Mouse (Mus musculus) adrenal gland, adult 2 months (tissue): ENCODE measurements around the gene Olfr904. TPM values are rescaled to one million over a fixed set of nuclear protein-coding genes. Genes with fewer than 3 reads are reported as not detected.
"Not testable (repeated sequence)": the region's sequence is repeated elsewhere in the genome, so short reads cannot be mapped to it uniquely, and the experiment has no call there.

Source experiments
- DNase-seq: peaks from one replicate; pipeline ENCODE4 v3.0.0; 2021
- long read RNA-seq: library from polyadenylated mRNA; stranded (forward); transcript quantifications from one replicate; pipeline ENCODE4 v2.0.0, GENCODE M21; 2021
- polyA plus RNA-seq: library from polyadenylated mRNA; depleted of rRNA; stranded (reverse); fragments of >200 nt; gene quantifications from 2 replicates; pipeline ENCODE4 v1.2.3, GENCODE M21; 2012; rRNA removed
- total RNA-seq, 2 experiments: library from RNA; stranded (reverse); gene quantifications; 2 replicates each; pipeline ENCODE4 v1.2.3; 2021

Olfr904 gene
- total RNA-seq (not detected), polyA plus RNA-seq (not detected in 2 replicates)
- long read RNA-seq, result 0 reads

DNA sequence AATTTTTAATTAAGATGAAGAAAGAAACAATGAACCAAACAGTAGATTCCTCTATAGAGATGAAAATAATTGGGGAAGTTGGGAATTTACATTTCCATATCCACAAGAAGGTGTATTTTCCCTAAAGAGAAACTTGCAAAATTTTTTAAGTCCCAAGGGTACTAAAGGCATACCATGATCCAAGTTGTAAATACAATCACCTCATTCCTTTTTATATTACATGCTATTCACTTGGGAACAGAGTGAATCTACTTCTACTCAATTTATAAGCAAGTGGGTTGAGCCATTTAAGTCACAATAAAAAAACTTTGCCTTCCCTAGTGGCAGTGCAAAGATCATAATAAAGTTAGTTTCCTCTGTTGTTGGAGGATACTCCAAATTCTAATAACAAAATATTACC is at the start of gene Olfr904:
Olfr904 (plus strand) TSS at position 301 of the 400 bp plus-strand sequence.
- no peak for DNase-seq

DNA sequence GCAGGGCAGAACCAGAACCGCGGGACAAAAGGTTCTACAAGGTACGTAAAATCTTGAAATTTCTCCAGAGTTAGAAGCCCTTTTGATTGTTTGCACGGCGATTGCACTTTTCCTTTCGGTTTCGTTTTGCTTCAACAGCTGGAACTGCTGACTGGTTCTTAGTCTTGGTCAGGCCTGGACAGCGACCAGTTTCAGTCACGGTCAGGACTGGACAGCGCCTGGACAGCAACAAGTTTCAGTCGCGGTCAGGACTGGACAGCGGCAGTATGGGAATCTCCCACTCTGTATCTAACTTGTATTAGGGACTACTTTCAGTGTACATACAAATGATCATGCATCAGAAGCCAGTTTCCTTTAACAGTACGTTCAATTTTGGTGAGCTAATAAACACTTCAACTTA is 49.4 kb upstream of the Olfr904 start:
- DNase-seq, result not testable (repeated sequence)

DNA sequence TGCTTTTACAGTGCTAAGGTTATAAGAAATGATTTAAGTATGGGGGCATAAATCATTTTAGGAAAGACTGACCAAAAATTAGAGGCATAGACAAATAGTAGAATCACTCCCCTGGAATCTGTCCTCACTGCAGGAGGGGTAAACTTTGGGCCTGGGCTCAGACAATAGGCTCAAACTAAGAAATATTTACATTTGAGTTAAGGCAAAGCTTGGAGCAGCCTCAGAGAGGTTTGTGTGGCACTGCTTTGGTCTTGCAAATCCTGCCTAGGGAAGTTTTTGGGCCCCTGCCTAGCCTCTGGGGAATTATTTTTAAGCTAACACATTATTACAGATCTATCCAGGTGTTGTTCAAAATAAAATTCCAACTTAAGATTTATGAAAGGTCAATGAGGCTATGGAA is 39.1 kb upstream of the Olfr904 start:
- no peak for DNase-seq

DNA sequence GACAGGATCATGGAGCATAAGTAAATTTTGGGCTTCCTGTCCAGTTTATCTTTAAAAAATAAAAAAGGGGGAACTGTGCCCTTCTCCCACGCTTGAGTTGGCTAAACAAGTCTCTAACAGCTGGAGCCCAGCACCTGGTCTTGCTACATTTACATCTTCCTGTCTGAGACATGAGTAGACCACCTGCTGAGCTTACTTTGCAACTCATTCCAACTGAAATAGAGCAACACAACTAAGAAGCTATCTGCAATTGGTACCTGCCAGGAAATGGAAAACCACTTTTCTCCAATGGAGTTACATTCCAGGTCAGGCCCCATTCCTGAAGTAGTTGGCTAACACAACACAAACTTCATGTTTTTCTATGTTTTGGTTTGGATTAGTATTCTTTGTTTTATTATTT is 35.9 kb upstream of the Olfr904 start:
- DNase-seq, result no peak

DNA sequence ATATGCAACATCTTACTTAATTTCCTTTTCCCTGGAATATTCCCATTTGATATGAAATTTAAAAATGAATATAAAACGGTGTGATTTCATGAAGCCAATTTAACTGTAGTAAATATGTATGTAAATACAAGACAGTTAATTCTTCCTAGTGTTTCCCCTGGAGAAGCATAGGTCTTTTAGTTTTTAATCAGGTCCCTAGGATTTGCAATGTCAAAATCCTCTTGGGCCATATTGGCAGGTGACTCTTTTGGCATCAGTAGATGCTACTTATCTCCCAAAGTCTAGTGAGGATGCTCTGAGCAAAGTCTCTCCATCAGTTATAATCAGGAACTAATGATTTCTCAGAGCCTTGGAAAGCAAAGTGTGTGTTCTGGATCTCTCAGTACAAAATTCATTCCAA is 33.8 kb upstream of the Olfr904 start, which contains the start of gene Olfr901:
Olfr901 (plus strand) TSS at position 301 of the 400 bp plus-strand sequence.
- DNase-seq, result no peak

DNA sequence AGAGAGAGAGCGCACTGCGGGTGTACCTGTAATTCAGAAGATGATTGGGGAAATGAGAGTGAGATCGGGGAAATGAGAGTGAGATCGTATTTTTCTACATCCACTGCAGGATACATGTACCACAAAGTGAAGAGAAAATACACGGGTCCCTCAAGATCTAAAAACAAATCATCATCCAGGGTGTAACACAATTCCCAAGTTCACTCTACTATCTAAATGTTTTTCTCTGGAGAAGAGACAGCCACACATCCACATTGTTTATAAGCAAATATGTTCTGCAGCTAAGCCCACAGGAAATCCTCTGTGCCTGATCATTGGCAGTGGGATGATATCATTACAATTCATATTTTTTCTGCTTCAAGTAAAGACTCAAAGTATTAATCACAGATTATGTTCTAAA is 15.6 kb upstream of the Olfr904 start, which contains the start of gene Olfr902:
Olfr902 (plus strand) TSS at position 301 of the 400 bp plus-strand sequence.
- DNase-seq, result no peak

DNA sequence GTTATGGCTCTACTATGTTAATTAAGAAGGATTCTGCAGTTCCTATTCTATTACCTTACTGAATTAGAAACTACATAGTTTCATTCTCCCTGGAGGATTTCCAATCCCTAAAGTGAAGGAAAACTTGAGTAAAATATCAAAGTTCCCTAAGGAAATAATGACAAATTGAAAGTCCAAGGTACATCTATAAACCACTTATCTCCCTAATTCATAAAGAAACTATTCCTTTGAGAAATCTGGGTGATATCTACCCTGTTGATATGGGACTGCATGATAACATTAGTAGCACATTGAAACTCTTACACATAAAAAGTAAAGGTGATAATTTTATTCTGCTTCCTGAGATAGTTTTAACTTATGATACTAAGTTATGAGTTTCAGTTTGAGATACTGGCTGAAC is 7.9 kb downstream of the Olfr904 start, which contains the start of gene Olfr905:
Olfr905 (plus strand) TSS at position 301 of the 400 bp plus-strand sequence.
- DNase-seq, result no peak

DNA sequence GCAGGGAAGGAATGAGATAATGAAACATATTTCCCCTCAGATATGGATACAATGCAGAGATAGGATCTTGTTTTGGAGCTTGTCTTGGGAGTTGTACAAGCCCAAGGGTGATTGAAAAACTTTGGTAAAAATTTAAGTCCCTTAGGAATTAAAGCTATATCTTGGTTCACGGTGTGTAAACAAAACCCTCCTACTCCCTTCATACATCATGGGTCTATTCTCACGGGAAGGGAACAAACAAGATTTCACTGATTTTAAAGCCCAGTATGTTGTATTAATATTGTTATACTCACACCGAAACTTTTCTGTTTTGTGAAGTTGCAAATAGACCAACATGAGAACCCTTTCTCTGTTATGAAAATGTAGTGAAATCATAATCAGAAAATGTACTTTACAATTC is 23.8 kb downstream of the Olfr904 start, which contains the start of gene Olfr906:
Olfr906 (plus strand) TSS at position 301 of the 400 bp plus-strand sequence.
- no peak for DNase-seq

DNA sequence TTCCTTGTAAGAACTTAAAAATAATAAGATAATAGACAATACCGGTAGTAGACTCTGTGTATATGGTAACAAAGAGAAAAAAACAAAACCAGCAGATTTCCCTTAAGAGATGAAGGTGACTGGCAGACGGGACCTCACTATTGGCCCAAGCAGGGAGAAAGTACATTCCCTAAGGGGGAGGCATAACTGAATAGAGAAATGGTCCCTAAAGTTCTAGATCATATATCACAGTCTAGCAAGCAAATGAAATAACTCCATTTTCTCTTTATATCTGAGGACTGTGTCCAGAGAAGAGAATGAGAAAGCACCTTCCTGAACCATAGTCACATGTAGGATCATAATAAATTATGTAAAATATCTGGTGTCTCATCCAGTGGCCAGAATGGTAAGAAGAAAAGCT is 32.6 kb downstream of the Olfr904 start, which contains the start of gene Olfr907:
Olfr907 (plus strand) TSS at position 301 of the 400 bp plus-strand sequence.
- DNase-seq, result no peak

DNA sequence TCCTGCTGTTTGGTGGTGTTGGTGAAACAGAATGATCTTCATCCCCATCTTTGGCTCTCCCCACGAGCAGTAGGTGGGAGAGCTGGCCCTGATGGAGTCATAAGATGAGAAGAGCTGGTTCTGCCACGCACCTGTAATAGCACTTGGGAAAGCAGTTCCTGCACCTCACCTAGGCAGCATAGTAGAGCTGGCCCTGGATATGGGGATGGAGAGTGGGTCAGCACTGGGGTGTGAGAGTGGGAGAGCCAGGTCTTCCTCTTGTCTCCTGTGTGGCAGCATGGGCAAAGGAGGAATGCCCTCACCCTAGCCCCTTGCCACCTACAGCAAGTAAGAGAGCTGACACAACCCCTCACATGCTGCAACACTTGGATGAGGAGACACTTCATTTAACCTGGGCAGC is 49.4 kb downstream of the Olfr904 start:
- DNase-seq, result no peak

Other genes with a start within 250 kb of the Olfr904 start
- gene Olfr894, start 245.1 kb upstream of the Olfr904 start, total RNA-seq, result not detected
- gene Olfr894, start 245.1 kb upstream of the Olfr904 start, polyA plus RNA-seq, result not detected in 2 replicates
- gene Olfr143, start 210.4 kb upstream of the Olfr904 start, total RNA-seq, result not detected
- not detected in 2 replicates for gene Olfr143, start 210.4 kb upstream of the Olfr904 start, polyA plus RNA-seq
- gene Olfr895, start 195.3 kb upstream of the Olfr904 start, total RNA-seq, result not detected
- gene Olfr895, start 195.3 kb upstream of the Olfr904 start, polyA plus RNA-seq, result not detected in 2 replicates
- not detected for gene Olfr896-ps1, start 172.0 kb upstream of the Olfr904 start, total RNA-seq
- not detected in 2 replicates for gene Olfr896-ps1, start 172.0 kb upstream of the Olfr904 start, polyA plus RNA-seq
- not detected for gene Olfr25, start 134.1 kb upstream of the Olfr904 start, total RNA-seq
- gene Olfr25, start 134.1 kb upstream of the Olfr904 start, polyA plus RNA-seq, result not detected in 2 replicates
- not detected for gene Olfr898, start 114.7 kb upstream of the Olfr904 start, total RNA-seq
- gene Olfr898, start 114.7 kb upstream of the Olfr904 start, polyA plus RNA-seq, result not detected in 2 replicates
- gene Olfr250, start 96.2 kb upstream of the Olfr904 start, total RNA-seq, result not detected
- gene Olfr250, start 96.2 kb upstream of the Olfr904 start, polyA plus RNA-seq, result not detected in 2 replicates
- gene Olfr251, start 86.1 kb upstream of the Olfr904 start, total RNA-seq, result not detected
- not detected in 2 replicates for gene Olfr251, start 86.1 kb upstream of the Olfr904 start, polyA plus RNA-seq
- not detected for gene Olfr147, start 61.4 kb upstream of the Olfr904 start, total RNA-seq
- gene Olfr147, start 61.4 kb upstream of the Olfr904 start, polyA plus RNA-seq, result not detected in 2 replicates
- gene Olfr901, start 33.7 kb upstream of the Olfr904 start, total RNA-seq, result not detected
- not detected in 2 replicates for gene Olfr901, start 33.7 kb upstream of the Olfr904 start, polyA plus RNA-seq
- gene Olfr902, start 15.5 kb upstream of the Olfr904 start, total RNA-seq, result not detected
- not detected in 2 replicates for gene Olfr902, start 15.5 kb upstream of the Olfr904 start, polyA plus RNA-seq
- gene Olfr905, start 8.0 kb downstream of the Olfr904 start, total RNA-seq, result not detected
- not detected in 2 replicates for gene Olfr905, start 8.0 kb downstream of the Olfr904 start, polyA plus RNA-seq
- not detected for gene Olfr906, start 23.9 kb downstream of the Olfr904 start, total RNA-seq
- not detected in 2 replicates for gene Olfr906, start 23.9 kb downstream of the Olfr904 start, polyA plus RNA-seq
- not detected for gene Olfr907, start 32.7 kb downstream of the Olfr904 start, total RNA-seq
- gene Olfr907, start 32.7 kb downstream of the Olfr904 start, polyA plus RNA-seq, result not detected in 2 replicates
- gene Olfr911-ps1, start 58.4 kb downstream of the Olfr904 start, total RNA-seq, result not detected
- not detected in 2 replicates for gene Olfr911-ps1, start 58.4 kb downstream of the Olfr904 start, polyA plus RNA-seq
- not detected for gene Olfr910, start 74.7 kb downstream of the Olfr904 start, total RNA-seq
- gene Olfr910, start 74.7 kb downstream of the Olfr904 start, polyA plus RNA-seq, result not detected in 2 replicates
- gene Olfr912, start 117.0 kb downstream of the Olfr904 start, total RNA-seq, result not detected
- not detected in 2 replicates for gene Olfr912, start 117.0 kb downstream of the Olfr904 start, polyA plus RNA-seq
- gene Olfr913, start 129.6 kb downstream of the Olfr904 start, total RNA-seq, result not detected
- gene Olfr913, start 129.6 kb downstream of the Olfr904 start, polyA plus RNA-seq, result not detected in 2 replicates
- not detected for gene Olfr914, start 142.0 kb downstream of the Olfr904 start, total RNA-seq
- not detected in 2 replicates for gene Olfr914, start 142.0 kb downstream of the Olfr904 start, polyA plus RNA-seq
- gene Olfr916, start 196.7 kb downstream of the Olfr904 start, total RNA-seq, result not detected
- not detected in 2 replicates for gene Olfr916, start 196.7 kb downstream of the Olfr904 start, polyA plus RNA-seq
- gene Olfr917, start 202.7 kb downstream of the Olfr904 start, total RNA-seq, result not detected
- gene Olfr917, start 202.7 kb downstream of the Olfr904 start, polyA plus RNA-seq, result not detected in 2 replicates
- gene Olfr918, start 211.5 kb downstream of the Olfr904 start, total RNA-seq, result not detected
- not detected in 2 replicates for gene Olfr918, start 211.5 kb downstream of the Olfr904 start, polyA plus RNA-seq
- not detected for gene Olfr919, start 240.5 kb downstream of the Olfr904 start, total RNA-seq
- gene Olfr919, start 240.5 kb downstream of the Olfr904 start, polyA plus RNA-seq, result not detected in 2 replicates